Mouse (Mus musculus) adrenal gland, postnatal 36 days (tissue): ENCODE measurements at regions not wholly inside any gene's neighbourhood (a gene's known extent, or its start where the extent isn't known, plus 50 kb on each side); places are given as distances from the start of the nearest gene placed in this dataset.

Experiments used
- DNase-seq, 2 experiments: peaks; one replicate each; pipeline ENCODE4 v3.0.0; 2021; ENCODE audit warnings: mixed read lengths in 1 of 2

DNA sequence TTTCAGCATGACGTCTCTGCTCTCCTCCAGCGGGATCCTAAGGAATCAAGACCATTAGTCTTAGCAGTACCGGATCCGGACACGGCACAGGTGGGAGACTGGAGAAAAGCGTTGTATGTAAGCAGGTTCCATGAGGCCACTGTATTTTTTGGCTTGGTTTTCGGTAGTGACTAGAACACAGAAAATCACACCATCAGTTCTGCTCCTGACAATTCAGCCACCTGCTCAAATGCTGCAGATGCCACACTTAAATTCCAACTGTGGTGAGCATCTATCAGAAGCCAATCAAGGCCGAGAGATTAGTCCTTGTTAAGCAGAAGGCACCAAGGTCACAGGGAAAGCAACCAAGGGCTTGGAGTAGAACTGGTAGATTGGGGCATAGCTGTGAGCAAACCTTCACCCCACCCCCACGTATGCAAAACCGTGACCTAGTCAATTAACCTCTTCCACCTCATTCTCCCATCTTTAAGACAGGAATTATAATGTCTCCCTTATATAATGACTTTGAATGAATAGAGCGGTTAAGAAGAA, 452.2 kb downstream of the Bnc2 start:
- no peak for DNase-seq

DNA sequence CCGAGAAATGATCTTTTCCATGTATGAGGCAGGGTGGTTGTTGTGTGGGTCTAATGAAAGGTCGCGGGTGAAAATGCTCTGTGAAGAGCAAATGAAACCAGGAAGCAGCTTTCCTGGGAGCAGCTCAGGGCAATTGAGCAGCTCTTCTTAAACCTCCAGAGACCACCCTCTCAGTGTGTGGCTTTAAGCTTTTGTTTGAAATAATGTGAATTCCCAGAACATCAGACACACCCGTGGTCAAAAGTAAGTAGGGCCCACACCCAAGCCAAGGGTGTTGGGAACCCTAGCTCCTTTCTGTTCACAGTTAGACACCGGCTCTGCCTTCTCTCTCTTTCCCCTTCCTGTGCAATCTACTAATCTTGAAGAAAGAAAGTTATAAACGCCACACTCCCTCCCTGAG, 450.5 kb downstream of the Bnc2 start:
- DNase-seq, result no peak
